Mouse (Mus musculus) embryonic fibroblast, embryonic 13.5 days (primary cell): ENCODE results near the gene Stk10.

ENCODE experiments used
- CTCF ChIP-seq: IDR thresholded peaks from 2 replicates; pipeline ENCODE4 v1.5.1; 2011; ENCODE audit warnings: mild to moderate bottlenecking, control low read depth, low read length, moderate library complexity, borderline replicate concordance; ENCODE audit not compliant: insufficient read depth
- POLR2A ChIP-seq: IDR thresholded peaks from 2 replicates; pipeline ENCODE4 v1.6.1; 2011; ENCODE audit warnings: low read depth, mild to moderate bottlenecking, control low read depth, low read length, moderate library complexity

DNA sequence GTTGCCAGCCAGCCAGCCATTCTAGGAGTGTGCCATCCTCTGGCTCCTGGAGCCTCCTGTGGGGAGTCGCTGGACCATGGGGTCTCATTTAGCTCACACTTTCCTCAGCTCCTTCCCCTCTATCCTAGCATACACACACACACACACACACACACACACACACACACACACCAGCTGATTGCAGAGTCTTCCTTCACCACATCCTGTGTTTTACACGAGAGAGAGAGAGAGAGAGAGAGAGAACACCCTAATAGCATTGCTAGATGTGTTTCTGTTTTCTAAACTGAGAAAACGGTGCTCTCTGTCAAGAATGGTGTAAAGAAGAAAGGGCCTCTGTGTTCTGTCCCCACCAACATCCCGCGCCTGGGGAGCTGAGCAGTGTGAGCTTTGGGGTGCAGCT, 49.7 kb downstream of the Stk10 start:
- TF ChIP-seq CTCF (no peak), POLR2A (no peak)
